Mouse (Mus musculus) hindbrain, embryonic 10.5 days (tissue): ENCODE measurements around the gene Shank3. TPM values are rescaled to one million over a fixed set of nuclear protein-coding genes. Genes with fewer than 3 reads are reported as not detected.

Experiments
- DNase-seq: peaks from one replicate; pipeline ENCODE4 v3.0.0-alpha.2; 2017; ENCODE audit warnings: low spot score
- H3K27ac ChIP-seq: fragments of 300-500 bp; sonication (generic); 2 replicates; pipeline ENCODE4 v1.5.1; 2016; ENCODE audit warnings: mild to moderate bottlenecking, moderate library complexity
- H3K27me3 ChIP-seq: fragments of 300-500 bp; sonication (generic); 2 replicates; pipeline ENCODE4 v1.6.1; 2016; ENCODE audit warnings: mild to moderate bottlenecking; ENCODE audit not compliant: poor library complexity, insufficient read depth, severe bottlenecking
- H3K36me3 ChIP-seq: fragments of 300-500 bp; sonication (generic); 2 replicates; pipeline ENCODE4 v1.6.1; 2016; ENCODE audit warnings: mild to moderate bottlenecking, moderate library complexity
- H3K4me1 ChIP-seq: fragments of 300-500 bp; sonication (generic); replicated peaks from 2 replicates; pipeline ENCODE4 v1.6.1; 2016; ENCODE audit warnings: mild to moderate bottlenecking
- H3K4me3 ChIP-seq: fragments of 300-500 bp; sonication (generic); 2 replicates; pipeline ENCODE4 v1.5.1; 2016; ENCODE audit warnings: mild to moderate bottlenecking, moderate library complexity
- H3K9me3 ChIP-seq: fragments of 300-500 bp; sonication (generic); 2 replicates; pipeline ENCODE4 v1.6.1; 2016; ENCODE audit warnings: mild to moderate bottlenecking, moderate library complexity
- WGBS: fragments of 180-500 bp; shearing (Covaris S2); methylation state at CpG from one replicate; pipeline ENCODE4 v1.1.7; 2016; 5-methylcytosine and 5-hydroxymethylcytosine counted together
- polyA plus RNA-seq: library from polyadenylated mRNA; unstranded; fragments of >200 nt; fragmentation: Nextera tagmentation; extraction: Ambion mirVana; gene quantifications from 2 replicates; pipeline ENCODE4 v1.2.1, GENCODE M21; 2016

Shank3 gene
- polyA plus RNA-seq, 1 experiment from 2014 or later, result 3.5 TPM

DNA sequence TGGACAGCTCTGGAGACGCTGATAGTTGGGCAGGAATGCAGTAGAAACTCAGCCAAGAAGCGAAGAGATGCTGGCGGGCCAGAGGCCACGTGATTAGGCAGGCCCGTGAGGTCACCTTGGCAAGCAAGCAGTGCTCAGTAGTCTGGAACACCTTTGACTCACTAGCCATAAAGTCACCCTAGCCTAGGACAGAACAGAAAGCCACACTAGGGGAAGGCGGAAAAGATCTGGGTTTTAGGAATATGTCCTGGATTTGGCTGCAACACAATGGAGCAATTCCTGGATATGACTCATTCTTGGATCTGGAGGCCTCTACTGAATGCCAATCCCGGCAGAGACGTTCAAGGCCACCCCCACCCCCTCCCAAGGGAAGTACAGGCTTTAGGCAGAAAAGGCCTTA lies 18.8 kb upstream of the Shank3 start:
- Histone ChIP-seq H3K27me3 (peaks cover 4% of the 10 kb centered on the region; the same call in 1 of the 2 replicates), H3K9me3 (no peaks in the 10 kb centered on the region), H3K4me1 (peaks cover 26% of the 10 kb centered on the region), H3K27ac (no peak overlapping the region), H3K4me3 (no peak overlapping the region), H3K36me3 (no peaks in the 10 kb centered on the region)
- 86% methylated on average over 8 of the region's 8 CpGs for WGBS
- DNase-seq, result no peak

DNA sequence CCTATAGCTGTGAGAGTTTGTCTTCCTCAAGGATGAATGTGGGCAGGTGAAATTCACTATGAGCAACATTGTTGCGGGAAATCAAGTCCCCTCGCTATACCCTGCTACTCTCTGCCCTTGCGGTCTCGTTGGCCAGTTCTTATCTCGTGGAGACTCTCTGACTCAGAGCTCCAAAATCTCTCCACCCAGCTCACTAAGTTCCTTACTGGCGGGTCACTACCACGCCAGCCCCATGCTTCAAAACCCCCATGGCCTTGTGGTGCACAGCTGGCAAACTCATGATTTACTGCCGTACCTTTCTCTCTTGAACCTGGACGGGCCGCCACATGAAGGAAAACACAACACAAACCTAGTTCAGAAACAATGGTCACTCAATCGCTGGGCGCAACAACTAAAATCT lies 11.2 kb upstream of the Shank3 start:
- no peaks in the 10 kb centered on the region; the same call in 1 of the 2 replicates for H3K9me3 ChIP-seq
- no peak overlapping the region for H3K4me3 ChIP-seq
- H3K27ac ChIP-seq, result no peak overlapping the region
- WGBS, result 83% methylated on average over 12 of the region's 12 CpGs
- H3K4me1 ChIP-seq, result no peaks in the 10 kb centered on the region
- no peaks in the 10 kb centered on the region for H3K36me3 ChIP-seq
- DNase-seq, result no peak
- H3K27me3 ChIP-seq, result no peaks in the 10 kb centered on the region

DNA sequence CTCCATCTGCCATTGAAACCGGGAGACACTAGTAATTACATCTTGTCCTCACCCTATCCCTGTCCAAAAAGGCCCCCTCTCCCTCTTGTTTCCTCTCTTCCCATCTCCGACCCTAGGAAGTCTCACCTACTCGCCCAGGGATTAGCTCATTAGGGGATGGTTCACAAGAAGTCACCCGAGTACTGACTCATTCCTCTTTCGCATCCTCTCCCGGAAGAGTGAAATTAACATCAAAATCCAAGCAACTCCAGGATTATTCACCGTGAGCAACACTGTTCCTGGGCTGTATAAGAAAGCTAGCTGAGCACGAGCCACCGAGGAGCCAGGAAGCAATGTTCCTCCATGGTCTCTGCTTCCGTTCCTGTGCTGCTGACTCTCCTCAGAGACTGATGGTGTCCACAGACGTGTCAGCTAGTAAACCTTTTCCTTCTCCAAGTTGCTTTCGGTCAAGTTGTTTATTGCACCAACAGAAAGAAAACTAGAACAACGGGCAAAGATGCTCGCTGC lies 10.8 kb upstream of the Shank3 start:
- Histone ChIP-seq H3K36me3 (no peaks in the 10 kb centered on the region), H3K4me1 (no peaks in the 10 kb centered on the region), H3K9me3 (no peaks in the 10 kb centered on the region; the same call in 1 of the 2 replicates), H3K4me3 (no peak overlapping the region), H3K27me3 (no peaks in the 10 kb centered on the region), H3K27ac (no peak overlapping the region)
- WGBS, result 60% methylated on average over 14 of the region's 14 CpGs
- DNase-seq, result no peak

DNA sequence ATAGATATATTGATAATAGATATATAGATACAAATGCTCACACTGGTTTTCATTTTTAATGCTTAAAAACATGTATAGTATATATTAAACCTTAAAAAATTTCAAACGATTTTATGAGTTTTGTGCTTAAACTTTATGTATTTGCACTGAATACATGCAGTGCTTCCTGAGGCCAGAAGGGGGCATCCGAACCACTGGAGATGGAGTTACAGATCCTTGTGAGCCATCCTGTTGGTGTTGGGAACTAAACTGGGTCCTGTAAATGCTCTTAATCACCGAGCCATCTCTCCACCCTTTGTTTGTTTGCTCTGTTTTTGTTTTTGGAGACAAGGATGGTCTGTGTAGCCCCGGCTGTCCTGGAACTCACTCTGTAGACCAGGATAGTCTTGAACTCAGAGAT lies 4.5 kb upstream of the Shank3 start:
- no peaks in the 10 kb centered on the region; the same call in 1 of the 2 replicates for H3K9me3 ChIP-seq
- whole genome bisulfite sequencing, result 82% methylated on average over 4 of the region's 4 CpGs
- H3K36me3 ChIP-seq, result no peaks in the 10 kb centered on the region
- H3K27me3 ChIP-seq, result peaks cover 33% of the 10 kb centered on the region
- H3K4me1 ChIP-seq, result peaks cover 39% of the 10 kb centered on the region
- H3K27ac ChIP-seq, result no peak overlapping the region
- no peak overlapping the region for H3K4me3 ChIP-seq
- no peak for DNase-seq

DNA sequence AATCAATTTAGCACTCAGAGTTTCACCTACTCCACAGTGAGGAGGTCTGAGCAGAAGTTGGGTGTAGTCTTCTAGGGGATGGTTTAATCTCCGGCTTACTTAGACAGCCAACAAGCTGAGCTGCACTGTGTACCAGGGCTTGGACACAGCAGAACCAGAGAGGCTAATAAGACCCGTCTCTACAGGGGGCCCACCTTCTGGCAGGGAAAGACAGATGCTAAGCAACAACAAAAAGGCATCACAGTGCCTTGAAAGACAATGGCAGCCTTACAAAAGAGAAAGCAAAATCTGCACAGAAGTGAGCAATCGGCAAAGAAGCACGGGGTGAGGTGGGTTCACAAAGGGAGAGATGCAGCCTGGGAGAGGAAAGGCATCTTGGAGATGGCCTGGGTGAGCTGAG lies 3.3 kb upstream of the Shank3 start:
- no peaks in the 10 kb centered on the region; the same call in 1 of the 2 replicates for H3K9me3 ChIP-seq
- H3K27ac ChIP-seq, result peak overlapping the region; percentile 35; the same call in 1 of the 2 replicates
- H3K4me3 ChIP-seq, result 0 out of 2 replicates have a peak overlapping the region, but pooled peaks have one; percentile 7
- no peaks in the 10 kb centered on the region for H3K36me3 ChIP-seq
- peak; percentile 24 for DNase-seq
- peaks cover 45% of the 10 kb centered on the region for H3K27me3 ChIP-seq
- WGBS, result 25% methylated on average over 4 of the region's 4 CpGs
- H3K4me1 ChIP-seq, result peaks cover 48% of the 10 kb centered on the region

DNA sequence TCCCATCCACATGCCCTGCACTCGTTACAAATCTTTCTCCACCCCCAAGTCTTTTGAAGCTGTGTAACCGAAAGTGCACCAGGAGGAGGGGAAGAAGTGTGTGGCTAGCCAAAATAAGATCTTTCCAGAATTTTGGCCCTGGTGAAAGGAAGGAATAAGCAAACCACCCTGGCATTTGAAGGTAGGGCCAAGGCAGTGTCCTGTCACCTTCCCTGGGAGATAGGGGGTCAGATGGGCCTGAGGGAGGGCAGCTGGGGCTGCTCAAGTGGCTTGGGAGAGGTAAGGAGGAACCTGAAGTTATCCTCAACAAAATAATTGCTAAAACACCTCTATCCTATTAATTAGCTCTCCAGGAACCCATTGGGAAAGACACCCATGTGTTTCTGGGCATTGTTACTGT lies 2.6 kb upstream of the Shank3 start:
- Histone ChIP-seq H3K4me1 (peaks cover 54% of the 10 kb centered on the region), H3K4me3 (no peak overlapping the region), H3K27ac (0 out of 2 replicates have a peak overlapping the region, but pooled peaks have one; percentile 35), H3K27me3 (peaks cover 52% of the 10 kb centered on the region), H3K36me3 (no peaks in the 10 kb centered on the region), H3K9me3 (no peaks in the 10 kb centered on the region; the same call in 1 of the 2 replicates)
- WGBS, result 33% methylated on average over 2 of the region's 2 CpGs
- DNase-seq, result no peak

DNA sequence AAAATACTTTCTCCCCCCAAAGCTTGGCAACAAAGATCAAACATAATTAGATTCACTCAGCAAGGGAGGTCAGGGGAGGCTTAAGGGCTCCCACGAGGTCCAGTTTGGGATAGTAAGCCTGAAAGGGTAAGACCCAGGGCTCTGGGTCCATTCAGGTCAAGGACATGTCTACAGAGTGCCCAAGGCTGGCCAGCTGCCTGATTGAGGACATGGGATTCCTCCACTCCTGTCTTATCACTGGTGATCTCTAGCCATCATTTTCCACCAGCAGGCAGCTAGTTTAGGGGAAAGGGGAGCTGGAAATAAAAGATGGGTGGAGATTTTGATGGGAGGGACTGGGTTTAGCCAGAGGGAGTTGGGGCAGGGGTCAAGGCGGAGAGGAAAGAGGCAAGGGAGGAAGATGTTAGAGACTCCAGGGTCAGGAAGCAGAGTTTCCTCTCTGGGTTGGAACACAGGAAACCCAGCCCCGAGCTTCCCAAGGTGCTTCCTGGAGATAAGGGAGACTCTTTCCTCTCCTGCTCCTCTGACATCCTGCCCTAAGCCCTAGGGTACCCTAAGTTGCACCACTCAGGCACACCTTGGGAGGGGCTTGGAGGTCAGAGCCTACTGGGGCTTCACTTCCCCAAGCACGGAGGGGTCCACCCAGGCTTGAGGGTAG lies 1.9 kb upstream of the Shank3 start:
- WGBS, result 26% methylated on average over 4 of the region's 4 CpGs
- Histone ChIP-seq H3K9me3 (no peaks in the 10 kb centered on the region; the same call in 1 of the 2 replicates), H3K4me1 (peaks cover 54% of the 10 kb centered on the region), H3K36me3 (0 out of 2 replicates have a peak, but pooled peaks cover under 1% of the 10 kb centered on the region), H3K27ac (peak overlapping the region; percentile 92), H3K4me3 (peak overlapping the region; percentile 80), H3K27me3 (peaks cover 58% of the 10 kb centered on the region)
- peak; percentile 15 for DNase-seq

DNA sequence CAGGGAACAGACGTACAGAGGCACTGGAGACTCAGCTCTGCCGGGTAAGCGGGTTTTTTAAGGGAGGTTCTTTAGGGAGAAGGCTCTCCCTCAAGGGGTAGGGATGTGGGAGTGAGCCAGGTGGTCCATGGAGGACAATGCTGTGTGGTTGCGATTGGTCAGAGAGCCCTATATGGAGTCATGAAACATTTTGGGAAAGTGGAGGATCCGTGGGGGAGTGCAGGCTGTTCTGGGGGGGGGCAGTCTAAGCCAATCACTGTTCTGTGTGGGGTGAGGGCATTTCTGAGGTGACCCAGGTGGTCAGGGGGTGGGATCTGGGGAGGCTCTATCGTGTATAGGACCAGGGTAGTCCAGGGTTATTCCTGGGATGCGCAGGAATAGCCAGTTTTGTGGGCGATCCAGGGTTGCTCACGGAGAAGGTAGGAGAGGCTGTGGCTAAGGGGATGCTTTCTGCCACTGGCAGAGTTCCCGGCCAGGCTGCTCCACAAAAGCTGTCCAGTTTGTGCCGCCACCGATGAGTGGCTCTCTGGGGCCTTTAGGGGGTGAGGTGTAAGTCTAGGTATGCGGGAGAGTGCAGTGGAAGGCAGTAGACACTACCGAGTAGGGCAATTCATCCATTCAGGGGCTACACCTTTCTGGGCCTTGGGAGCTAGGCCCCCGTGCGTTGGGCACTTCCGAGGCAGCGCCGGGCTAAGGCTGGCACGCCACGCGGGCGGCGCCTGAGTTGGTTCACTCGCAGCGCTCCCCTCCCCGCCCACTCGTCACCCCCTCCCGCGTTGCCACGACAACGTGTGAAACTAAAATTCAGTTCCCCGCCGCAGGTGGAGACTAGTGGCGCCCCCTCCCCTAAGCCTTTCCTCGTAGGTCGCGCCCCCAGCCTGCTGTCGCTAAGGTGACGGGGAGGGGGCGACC lies 1.1 kb upstream of the Shank3 start:
- 3% methylated on average over 41 of the region's 41 CpGs for WGBS
- Histone ChIP-seq H3K4me3 (peak overlapping the region; percentile 80), H3K9me3 (no peaks in the 10 kb centered on the region), H3K27ac (peak overlapping the region; percentile 92), H3K27me3 (peaks cover 60% of the 10 kb centered on the region), H3K36me3 (peaks cover 8% of the 10 kb centered on the region), H3K4me1 (peaks cover 54% of the 10 kb centered on the region)
- peak; percentile 45 for DNase-seq

DNA sequence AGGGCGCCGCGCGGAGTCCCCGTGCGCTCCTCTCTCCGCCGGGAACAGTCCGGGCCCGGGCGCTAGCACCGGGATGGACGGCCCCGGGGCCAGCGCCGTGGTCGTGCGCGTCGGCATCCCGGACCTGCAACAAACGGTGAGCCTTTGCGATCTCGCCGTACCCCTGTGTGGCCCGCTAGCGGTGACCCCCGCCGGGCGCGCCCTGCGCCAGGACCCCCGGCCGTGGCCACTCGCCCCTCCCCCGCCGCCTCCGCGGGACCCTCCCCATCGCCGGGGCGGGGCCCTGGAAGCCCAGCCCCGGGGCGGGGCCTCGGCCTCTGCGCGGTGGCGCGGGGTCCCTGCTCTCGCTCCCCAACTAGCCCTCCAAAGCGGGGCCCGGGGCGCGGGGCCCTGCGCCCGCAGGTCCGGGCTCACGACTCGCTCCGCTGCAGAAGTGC lies 379 bp downstream of the Shank3 start:
- Histone ChIP-seq H3K9me3 (no peaks in the 10 kb centered on the region), H3K27ac (peak overlapping the region; percentile 92), H3K4me1 (peaks cover 54% of the 10 kb centered on the region), H3K27me3 (peaks cover 60% of the 10 kb centered on the region), H3K36me3 (peaks cover 19% of the 10 kb centered on the region), H3K4me3 (peak overlapping the region; percentile 80)
- WGBS, result 0% methylated on average over 57 of the region's 60 CpGs
- DNase-seq, result peak; percentile 75

DNA sequence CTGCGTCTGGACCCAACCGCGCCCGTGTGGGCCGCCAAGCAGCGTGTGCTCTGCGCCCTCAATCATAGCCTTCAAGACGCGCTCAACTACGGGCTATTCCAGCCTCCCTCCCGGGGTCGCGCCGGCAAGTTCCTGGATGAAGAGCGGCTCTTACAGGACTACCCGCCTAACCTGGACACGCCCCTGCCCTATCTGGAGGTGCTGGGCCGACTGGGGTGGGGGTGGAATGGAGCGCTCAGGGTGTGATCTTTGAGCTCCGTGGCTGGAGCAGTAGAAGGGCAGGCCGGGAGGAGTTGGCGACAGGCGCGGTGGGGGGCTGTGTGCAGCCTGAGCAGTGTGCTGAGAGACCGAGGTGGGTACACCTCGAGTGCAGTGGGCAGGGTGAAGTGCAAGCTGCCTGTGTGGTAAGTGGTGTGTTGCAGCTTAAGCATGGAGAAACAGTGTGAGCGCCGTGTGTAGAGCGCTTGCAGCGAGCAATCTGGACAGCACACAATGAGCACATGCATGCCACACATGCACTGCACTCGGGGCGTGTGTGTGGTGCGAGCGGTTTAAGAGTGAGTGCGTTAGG lies 883 bp downstream of the Shank3 start:
- peak overlapping the region; percentile 92 for H3K27ac ChIP-seq
- H3K36me3 ChIP-seq, result peaks cover 21% of the 10 kb centered on the region
- under 1% methylated on average over 35 of the region's 35 CpGs for WGBS
- H3K9me3 ChIP-seq, result no peaks in the 10 kb centered on the region
- DNase-seq, result peak; percentile 71
- peaks cover 60% of the 10 kb centered on the region for H3K27me3 ChIP-seq
- peak overlapping the region; percentile 80 for H3K4me3 ChIP-seq
- H3K4me1 ChIP-seq, result peaks cover 54% of the 10 kb centered on the region

DNA sequence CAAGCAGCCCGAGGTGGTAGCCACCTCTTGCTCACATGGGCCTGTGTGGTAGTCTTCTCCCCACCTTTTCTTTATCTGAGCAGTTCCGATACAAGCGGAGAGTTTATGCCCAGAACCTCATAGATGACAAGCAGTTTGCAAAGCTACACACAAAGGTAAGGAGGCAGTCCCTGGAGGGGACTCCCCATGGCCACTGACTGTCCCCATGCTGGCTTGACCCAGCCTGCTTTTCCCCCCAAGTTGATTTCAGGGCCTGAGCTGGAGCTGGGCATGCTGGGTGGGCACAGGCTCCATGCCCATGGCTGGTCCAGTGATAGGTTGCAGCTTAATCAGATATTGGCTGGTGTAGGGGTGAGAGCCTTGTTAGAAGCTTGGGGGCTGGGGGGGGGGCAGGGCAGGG lies 1.9 kb downstream of the Shank3 start:
- 84% methylated on average over 3 of the region's 3 CpGs for WGBS

DNA sequence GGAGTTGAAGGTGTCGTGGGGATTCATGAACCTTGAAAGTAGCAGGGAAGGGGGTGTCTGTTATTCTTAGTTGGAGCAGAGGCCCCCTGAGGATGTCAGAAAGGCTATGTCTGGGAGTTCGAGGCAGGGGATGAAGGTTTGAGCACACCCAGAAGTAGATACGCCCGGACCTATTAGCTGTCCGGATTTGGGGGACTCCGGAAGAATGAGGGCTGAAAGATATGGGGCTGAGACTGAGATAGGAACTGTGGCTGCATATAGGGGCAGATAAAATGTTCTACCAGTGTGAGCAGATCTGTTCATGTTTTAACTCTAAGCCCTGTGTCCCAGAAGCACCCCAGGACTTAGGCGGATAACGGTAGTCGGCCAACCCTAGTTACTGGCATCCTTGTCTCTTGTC lies 5.4 kb downstream of the Shank3 start:
- peaks cover 15% of the 10 kb centered on the region for H3K4me1 ChIP-seq
- no peaks in the 10 kb centered on the region for H3K9me3 ChIP-seq
- 96% methylated on average over 9 of the region's 9 CpGs for WGBS
- peaks cover 50% of the 10 kb centered on the region for H3K36me3 ChIP-seq
- no peak overlapping the region for H3K27ac ChIP-seq
- H3K4me3 ChIP-seq, result no peak overlapping the region
- no peak for DNase-seq
- peaks cover 28% of the 10 kb centered on the region for H3K27me3 ChIP-seq

More for the DNA sequence above, 1.9 kb downstream of the Shank3 start:
- H3K27me3 ChIP-seq, result peaks cover 59% of the 10 kb centered on the region
- H3K9me3 ChIP-seq, result no peaks in the 10 kb centered on the region
- H3K4me3 ChIP-seq, result 0 out of 2 replicates have a peak overlapping the region, but pooled peaks have one; percentile 80
- no peak for DNase-seq
- H3K36me3 ChIP-seq, result peaks cover 31% of the 10 kb centered on the region
- H3K4me1 ChIP-seq, result peaks cover 49% of the 10 kb centered on the region
- H3K27ac ChIP-seq, result no peak overlapping the region
